Comparison of ENCODE assay signal across 12 mouse cellular contexts in the genomic region with DNA sequence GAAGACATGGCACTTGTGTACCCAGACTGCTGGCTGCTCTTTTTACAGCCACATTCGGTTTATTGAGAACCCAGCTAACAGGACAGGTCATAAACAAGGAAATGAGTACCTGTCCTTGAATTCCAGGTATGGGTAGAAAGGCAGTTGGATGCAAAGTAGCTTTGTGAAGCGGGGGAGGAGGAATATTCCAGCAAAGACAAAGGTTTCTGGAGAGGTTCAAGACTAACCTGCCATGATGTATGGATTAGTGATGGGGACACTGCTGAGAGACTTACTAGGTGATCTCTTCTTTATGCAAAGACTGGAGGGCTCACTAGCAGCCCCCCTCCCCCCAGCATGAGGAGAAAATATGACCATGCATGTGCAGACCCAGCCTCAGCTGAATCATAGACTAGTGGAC. TPM values are rescaled to one million over a fixed set of nuclear protein-coding genes. Genes with fewer than 3 reads are reported as not detected.
DNase-seq lines count a peak whose midpoint lies in the region; ATAC-seq and TF ChIP-seq lines count a peak whose summit lies in the region.
"Had no signal": no experiment of that assay in that cellular context is flagged by ENCODE, and none has a peak within 500 bp of the region (broad histone marks: within the 10 kb centered on the region; RNA-seq: fewer than 3 reads in every experiment).

No protein-coding gene starts in this region.

- no peaks in the 10 kb centered on the region for H3K9me3 ChIP-seq in hindbrain, embryonic 11.5 days (ENCODE audit: control insufficient read depth, low read length)
- H3K9me3 ChIP-seq in liver, embryonic 13.5 days (replicated peaks): no peaks in the 10 kb centered on the region
- H3K9me3 ChIP-seq in neural tube, embryonic 14.5 days (ENCODE audit: control insufficient read depth, low read length): no peaks in the 10 kb centered on the region

- H3K4me1 ChIP-seq in hindbrain, embryonic 11.5 days (replicated peaks; ENCODE audit: control insufficient read depth, insufficient read depth, low read length): no peaks in the 10 kb centered on the region; the same call in 1 of the 2 replicates
- H3K4me1 ChIP-seq in liver, embryonic 13.5 days (replicated peaks): peaks cover 33% of the 10 kb centered on the region
- peaks cover 21% of the 10 kb centered on the region for H3K4me1 ChIP-seq in neural tube, embryonic 14.5 days (ENCODE audit: control insufficient read depth, insufficient read depth, low read length)

- peak overlapping the region; percentile 90 for H3K27ac ChIP-seq in layer of hippocampus, adult 2 months
- 0 out of 2 replicates have a peak overlapping the region, but pooled peaks have one; percentile 27 for H3K27ac ChIP-seq in hindbrain, embryonic 11.5 days (ENCODE audit: low read depth, low read length)
- H3K27ac ChIP-seq in liver, embryonic 13.5 days: no peak overlapping the region
- peak overlapping the region; percentile 94 for H3K27ac ChIP-seq in neural tube, embryonic 14.5 days (ENCODE audit: low read depth, low read length)
- H3K27ac ChIP-seq: kidney, postnatal 0 days had no signal

- H3K36me3 ChIP-seq in hindbrain, embryonic 11.5 days (ENCODE audit: control insufficient read depth, insufficient read depth, low read length): no peaks in the 10 kb centered on the region
- peaks cover 20% of the 10 kb centered on the region for H3K36me3 ChIP-seq in liver, embryonic 13.5 days
- peaks cover 11% of the 10 kb centered on the region for H3K36me3 ChIP-seq in neural tube, embryonic 14.5 days (ENCODE audit: control insufficient read depth, insufficient read depth, low read length)

- no peaks in the 10 kb centered on the region for H3K27me3 ChIP-seq in hindbrain, embryonic 11.5 days (ENCODE audit: control insufficient read depth, insufficient read depth, low read length)
- no peaks in the 10 kb centered on the region for H3K27me3 ChIP-seq in liver, embryonic 13.5 days
- no peaks in the 10 kb centered on the region for H3K27me3 ChIP-seq in neural tube, embryonic 14.5 days (ENCODE audit: control insufficient read depth, insufficient read depth, low read length)

- 81% methylated on average over 2 of the region's 2 CpGs for whole genome bisulfite sequencing in hindbrain, embryonic 11.5 days
- WGBS in liver, embryonic 13.5 days (ENCODE audit: insufficient replicate concordance): 70% methylated on average over 2 of the region's 2 CpGs
- 76% methylated on average over 2 of the region's 2 CpGs for WGBS in neural tube, embryonic 14.5 days

- H3K4me3 ChIP-seq in layer of hippocampus, adult 2 months: no peak overlapping the region
- no peak overlapping the region for H3K4me3 ChIP-seq in hindbrain, embryonic 11.5 days (ENCODE audit: low read depth, low read length)
- H3K4me3 ChIP-seq in liver, embryonic 13.5 days (replicated peaks): peak overlapping the region; percentile 76
- no peak overlapping the region for H3K4me3 ChIP-seq in neural tube, embryonic 14.5 days (ENCODE audit: low read depth, low read length)

- H3K4me2 ChIP-seq in hindbrain, embryonic 11.5 days (replicated peaks; ENCODE audit: low read depth, low read length): no peak overlapping the region
- H3K4me2 ChIP-seq in liver, embryonic 13.5 days: peak overlapping the region; percentile 74
- no peak overlapping the region for H3K4me2 ChIP-seq in neural tube, embryonic 14.5 days (ENCODE audit: low read depth, low read length)

- TF ChIP-seq CTCF in layer of hippocampus, adult 2 months (conservative IDR thresholded peaks at IDR 0.05): no peak

- no peak for DNase-seq in layer of hippocampus, adult 2 months (ENCODE audit: low spot score in 2 of 2)
- DNase-seq in layer of hippocampus, adult 9-10 months (ENCODE audit: low spot score): no peak
- no peak for DNase-seq in hindbrain, embryonic 11.5 days (ENCODE audit: low spot score)
- DNase-seq in liver, embryonic 13.5 days: no peak
- no peak for DNase-seq in left cerebral cortex, adult 11 months (ENCODE audit: low spot score)
- DNase-seq in layer of hippocampus, adult 8-10 months (ENCODE audit: low spot score in 2 of 2): no peak
- DNase-seq: lung, postnatal 10 days; right cerebral cortex, adult 18-20 months; thymus, postnatal 36 days had no signal

- H3K9ac ChIP-seq in hindbrain, embryonic 11.5 days (ENCODE audit: low read depth, low read length): no peak overlapping the region
- peak overlapping the region; percentile 57; the same call in 1 of the 2 replicates for H3K9ac ChIP-seq in liver, embryonic 13.5 days
- no peak overlapping the region for H3K9ac ChIP-seq in neural tube, embryonic 14.5 days (replicated peaks; ENCODE audit: low read depth, low read length)

- no peak for ATAC-seq in hindbrain, embryonic 11.5 days (ENCODE audit: low FRiP score)
- no peak for ATAC-seq in liver, embryonic 13.5 days (ENCODE audit: low read depth)
- ATAC-seq in neural tube, embryonic 14.5 days (ENCODE audit: low read depth): no peak

RNA-seq across cellular contexts. Expression of a gene that starts 1.1 kb away (rescaled TPM):
- 10 to 100 TPM; 21.2 to 22.5 TPM for total RNA-seq in layer of hippocampus, adult 2 months (2021)
- 12.5 and 12.8 TPM in 2 replicates for polyA plus RNA-seq in hindbrain, embryonic 11.5 days (2014; fragmentation: Nextera tagmentation; extraction: Ambion mirVana)
- polyA plus RNA-seq in liver, embryonic 13.5 days (2015; fragmentation: Nextera tagmentation; extraction: Ambion mirVana): 3.7 and 4.3 TPM in 2 replicates
- polyA plus RNA-seq in neural tube, embryonic 14.5 days (2014; fragmentation: Nextera tagmentation; extraction: Ambion mirVana): 16.5 and 19.0 TPM in 2 replicates
- total RNA-seq in layer of hippocampus, adult 8-10 months (2022): 10 to 100 TPM; 18.9 to 21.6 (median 19.3) TPM

RNA-seq across cellular contexts. Expression of a gene that starts 20.1 kb away (rescaled TPM):
- not detected for total RNA-seq in layer of hippocampus, adult 2 months (2021)
- 0.17 and 0.23 TPM in 2 replicates for polyA plus RNA-seq in hindbrain, embryonic 11.5 days (2014; fragmentation: Nextera tagmentation; extraction: Ambion mirVana)
- 0.05 TPM in 1 of 2 replicates, not detected in the other for polyA plus RNA-seq in liver, embryonic 13.5 days (2015; fragmentation: Nextera tagmentation; extraction: Ambion mirVana)
- polyA plus RNA-seq in neural tube, embryonic 14.5 days (2014; fragmentation: Nextera tagmentation; extraction: Ambion mirVana): 0.43 and 0.50 TPM in 2 replicates
- not detected for total RNA-seq in layer of hippocampus, adult 8-10 months (2022)
- total RNA-seq: gastrocnemius, adult 8-10 months had no signal

RNA-seq across cellular contexts. Expression of a gene that starts 39.0 kb away (rescaled TPM):
- 10 to 100 TPM; 28.7 to 33.3 TPM for total RNA-seq in layer of hippocampus, adult 2 months (2021)
- 5.5 and 8.8 TPM in 2 replicates for polyA plus RNA-seq in hindbrain, embryonic 11.5 days (2014; fragmentation: Nextera tagmentation; extraction: Ambion mirVana)
- 2.4 and 2.7 TPM in 2 replicates for polyA plus RNA-seq in liver, embryonic 13.5 days (2015; fragmentation: Nextera tagmentation; extraction: Ambion mirVana)
- 10.1 and 12.8 TPM in 2 replicates for polyA plus RNA-seq in neural tube, embryonic 14.5 days (2014; fragmentation: Nextera tagmentation; extraction: Ambion mirVana)
- 10 to 100 TPM; 24.6 to 34.1 (median 28.3) TPM for total RNA-seq in layer of hippocampus, adult 8-10 months (2022)

RNA-seq across cellular contexts. Expression of a gene that starts 40.7 kb away (rescaled TPM):
- total RNA-seq in layer of hippocampus, adult 2 months (2021): 1 to 10 TPM; 4.2 to 6.7 TPM
- 2.0 and 2.2 TPM in 2 replicates for polyA plus RNA-seq in hindbrain, embryonic 11.5 days (2014; fragmentation: Nextera tagmentation; extraction: Ambion mirVana)
- polyA plus RNA-seq in liver, embryonic 13.5 days (2015; fragmentation: Nextera tagmentation; extraction: Ambion mirVana): 0.12 and 0.14 TPM in 2 replicates
- polyA plus RNA-seq in neural tube, embryonic 14.5 days (2014; fragmentation: Nextera tagmentation; extraction: Ambion mirVana): 1.8 and 2.2 TPM in 2 replicates
- 1 to 10 TPM; 3.4 to 7.1 (median 5.4) TPM for total RNA-seq in layer of hippocampus, adult 8-10 months (2022)

RNA-seq across cellular contexts. Expression of a gene that starts 42.1 kb away (rescaled TPM):
- total RNA-seq in layer of hippocampus, adult 2 months (2021): 10 to 100 TPM; 53.2 to 57.8 TPM
- polyA plus RNA-seq in hindbrain, embryonic 11.5 days (2014; fragmentation: Nextera tagmentation; extraction: Ambion mirVana): 8.5 and 8.8 TPM in 2 replicates
- 5.4 and 6.2 TPM in 2 replicates for polyA plus RNA-seq in liver, embryonic 13.5 days (2015; fragmentation: Nextera tagmentation; extraction: Ambion mirVana)
- polyA plus RNA-seq in neural tube, embryonic 14.5 days (2014; fragmentation: Nextera tagmentation; extraction: Ambion mirVana): 26.8 and 30.7 TPM in 2 replicates
- 10 to 100 TPM; 54.1 to 61.7 (median 57.8) TPM for total RNA-seq in layer of hippocampus, adult 8-10 months (2022)
